Mouse (Mus musculus): ENCODE measurements around the gene Mcrip2. TPM values are rescaled to one million over a fixed set of nuclear protein-coding genes. Genes with fewer than 3 reads are reported as not detected.

Mcrip2 gene
- 15.9 and 17.0 TPM in 2 replicates for polyA plus RNA-seq (2014; fragmentation: Nextera tagmentation; extraction: Ambion mirVana)

DNA sequence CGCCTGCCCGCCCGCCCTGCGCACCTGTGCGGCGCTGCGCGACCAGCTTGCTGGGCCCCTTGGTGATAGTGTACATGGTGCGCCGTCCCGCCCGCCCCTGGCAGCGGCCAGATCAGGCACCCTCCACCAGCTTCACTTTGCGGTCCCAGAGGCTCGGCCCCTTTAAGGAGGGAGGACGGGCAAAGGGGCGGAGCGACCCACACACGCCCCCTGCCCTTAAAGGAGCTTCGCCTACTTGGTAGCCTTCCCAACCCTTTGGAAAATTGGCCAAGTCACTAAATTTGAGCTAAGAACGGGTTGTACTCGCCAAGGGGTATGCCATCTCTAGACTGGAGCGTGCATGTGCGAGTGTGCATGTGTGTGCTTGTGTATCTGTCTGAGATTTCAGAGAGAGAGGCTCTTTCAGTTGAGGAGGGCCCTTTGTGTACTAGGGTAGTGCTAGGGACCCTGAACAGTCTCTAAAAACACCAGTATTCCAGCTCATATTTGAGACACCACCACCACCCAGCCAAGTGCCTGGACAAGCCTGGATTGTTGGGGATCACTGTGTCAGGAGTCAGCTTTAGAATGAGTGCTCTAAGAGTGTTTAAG is at the start of gene Mcrip2:
Gene Mcrip2, minus strand, starts transcription at position 164 of the 591 bp plus-strand sequence.
- H3K36me3 ChIP-seq (ENCODE audit: control insufficient read depth, insufficient read depth, low read length) = no peaks in the 10 kb centered on the region
- ATAC-seq (peak; percentile 94), DNase-seq (ENCODE audit: low spot score) (peak; percentile 91)
- H3K9ac ChIP-seq (ENCODE audit: low read length) = peak within 1 kb of the TSS; percentile 69
- no peaks in the 10 kb centered on the region for H3K9me3 ChIP-seq (replicated peaks; ENCODE audit: control insufficient read depth, low read length)
- peaks cover 6% of the 10 kb centered on the region; the same call in 1 of the 2 replicates for H3K4me1 ChIP-seq (ENCODE audit: control insufficient read depth, insufficient read depth, low read length)
- H3K4me3 ChIP-seq (ENCODE audit: low read depth, low read length) = peak within 1 kb of the TSS; percentile 62
- H3K27me3 ChIP-seq (replicated peaks; ENCODE audit: control insufficient read depth, insufficient read depth, low read length) = no peaks in the 10 kb centered on the region
- peak within 1 kb of the TSS; percentile 55; the same call in 1 of the 2 replicates for H3K27ac ChIP-seq (ENCODE audit: low read depth, low read length)
- WGBS = 0% methylated on average over 24 of the region's 24 CpGs
- H3K4me2 ChIP-seq (ENCODE audit: low read length) = peak within 1 kb of the TSS; percentile 99

DNA sequence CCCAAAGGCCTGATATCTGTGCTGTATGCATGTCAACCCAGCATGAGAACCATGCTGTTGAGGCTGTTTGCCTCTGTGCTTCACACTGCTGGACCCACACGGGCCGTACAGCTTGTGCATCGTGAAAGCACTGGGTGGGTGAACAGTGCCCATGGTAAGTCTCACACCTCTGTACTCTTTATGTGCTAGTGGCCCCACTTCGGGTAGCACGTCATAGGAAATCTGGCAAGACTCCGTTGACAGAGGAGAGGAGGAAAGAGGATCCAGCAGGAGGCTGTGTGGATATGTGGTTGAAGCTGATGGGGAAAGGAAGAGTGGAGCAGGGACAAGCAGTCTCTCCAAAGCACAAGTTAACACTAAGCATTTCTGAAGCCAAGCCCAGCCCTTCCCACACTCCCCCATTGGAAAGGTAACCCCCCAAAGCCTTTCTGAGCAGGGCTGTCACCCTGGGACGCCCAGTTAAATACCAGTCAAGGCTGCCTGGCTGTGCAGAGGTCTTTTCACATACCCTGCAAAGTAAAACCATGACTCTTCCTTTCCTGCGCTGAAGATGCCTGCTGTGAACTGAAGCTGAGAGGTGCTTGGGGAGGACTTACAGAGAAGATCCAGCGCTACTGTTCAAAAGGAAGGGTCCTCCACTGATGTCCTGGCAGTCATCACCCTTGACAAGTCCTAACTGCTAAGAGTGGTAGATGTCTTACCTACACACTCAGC is 49.6 kb upstream of the Mcrip2 start:
- H3K36me3 ChIP-seq (ENCODE audit: control insufficient read depth, insufficient read depth, low read length) = peaks cover 11% of the 10 kb centered on the region; the same call in 1 of the 2 replicates
- no peak overlapping the region for H3K27ac ChIP-seq (ENCODE audit: low read depth, low read length)
- 85% methylated on average over 9 of the region's 9 CpGs for WGBS
- ATAC-seq (no peak), DNase-seq (ENCODE audit: low spot score) (no peak)
- no peaks in the 10 kb centered on the region for H3K9me3 ChIP-seq (replicated peaks; ENCODE audit: control insufficient read depth, low read length)
- H3K27me3 ChIP-seq (replicated peaks; ENCODE audit: control insufficient read depth, insufficient read depth, low read length) = no peaks in the 10 kb centered on the region
- H3K9ac ChIP-seq (ENCODE audit: low read length) = peak overlapping the region; percentile 87
- peak overlapping the region; percentile 95 for H3K4me3 ChIP-seq (ENCODE audit: low read depth, low read length)
- peaks cover 13% of the 10 kb centered on the region for H3K4me1 ChIP-seq (ENCODE audit: control insufficient read depth, insufficient read depth, low read length)
- peak overlapping the region; percentile 87 for H3K4me2 ChIP-seq (ENCODE audit: low read length)

DNA sequence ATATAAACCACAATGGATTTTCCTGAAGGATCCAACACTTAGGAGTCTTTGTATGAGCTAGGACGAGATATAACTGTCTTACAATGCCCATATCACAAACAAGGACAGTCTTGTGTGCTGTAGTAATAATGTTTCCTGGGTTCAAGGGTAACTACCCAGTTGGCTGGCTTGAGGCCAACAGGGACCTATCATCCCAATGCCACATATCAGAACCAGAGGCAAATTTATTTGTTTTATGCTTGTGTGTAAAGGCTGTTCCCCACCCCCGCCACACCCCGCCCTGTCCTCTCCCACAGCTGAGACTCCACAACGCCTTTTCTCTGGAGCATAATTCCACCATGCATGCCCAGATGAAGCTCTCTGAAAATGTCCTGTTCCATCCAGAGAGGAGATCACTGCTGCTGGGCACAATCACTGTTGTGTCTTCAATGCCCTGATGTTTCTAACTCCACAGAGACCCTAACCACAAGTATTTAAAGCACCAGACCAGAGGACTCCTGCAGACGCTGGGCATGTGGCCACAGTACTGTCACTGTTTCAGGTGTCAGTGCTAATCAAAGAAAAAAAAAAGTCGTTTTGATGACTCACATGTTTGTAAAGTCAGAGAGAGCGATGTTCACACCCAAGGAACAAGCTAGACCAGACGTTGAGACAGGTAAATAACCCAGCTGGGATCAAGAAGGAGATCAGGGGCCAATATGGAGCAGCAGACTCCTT is 48.5 kb upstream of the Mcrip2 start:
- Histone ChIP-seq H3K27me3 (replicated peaks; ENCODE audit: control insufficient read depth, insufficient read depth, low read length) (no peaks in the 10 kb centered on the region), H3K27ac (ENCODE audit: low read depth, low read length) (no peak overlapping the region), H3K36me3 (ENCODE audit: control insufficient read depth, insufficient read depth, low read length) (peaks cover 14% of the 10 kb centered on the region; the same call in 1 of the 2 replicates), H3K4me2 (ENCODE audit: low read length) (no peak overlapping the region), H3K9me3 (replicated peaks; ENCODE audit: control insufficient read depth, low read length) (no peaks in the 10 kb centered on the region), H3K9ac (ENCODE audit: low read length) (no peak overlapping the region; the same call in 1 of the 2 replicates), H3K4me3 (ENCODE audit: low read depth, low read length) (no peak overlapping the region), H3K4me1 (ENCODE audit: control insufficient read depth, insufficient read depth, low read length) (peaks cover 13% of the 10 kb centered on the region)
- no peak for ATAC-seq
- WGBS = 83% methylated on average over 8 of the region's 8 CpGs
- no peak for DNase-seq (ENCODE audit: low spot score)

GRCm38 (mm10) chr17:25914295-25914694 is 45.7 kb upstream of the Mcrip2 start:
- peaks cover 10% of the 10 kb centered on the region for H3K4me1 ChIP-seq (ENCODE audit: control insufficient read depth, insufficient read depth, low read length)
- H3K4me2 ChIP-seq (ENCODE audit: low read length) = no peak overlapping the region
- H3K36me3 ChIP-seq (ENCODE audit: control insufficient read depth, insufficient read depth, low read length) = peaks cover 14% of the 10 kb centered on the region; the same call in 1 of the 2 replicates
- H3K9me3 ChIP-seq (replicated peaks; ENCODE audit: control insufficient read depth, low read length) = no peaks in the 10 kb centered on the region
- no peak overlapping the region for H3K9ac ChIP-seq (ENCODE audit: low read length)
- ATAC-seq = no peak
- H3K4me3 ChIP-seq (ENCODE audit: low read depth, low read length) = no peak overlapping the region
- no peaks in the 10 kb centered on the region for H3K27me3 ChIP-seq (replicated peaks; ENCODE audit: control insufficient read depth, insufficient read depth, low read length)
- WGBS = 90% methylated on average over 4 of the region's 4 CpGs
- no peak overlapping the region for H3K27ac ChIP-seq (ENCODE audit: low read depth, low read length)
- no peak for DNase-seq (ENCODE audit: low spot score)

- H3K36me3 ChIP-seq (ENCODE audit: control insufficient read depth, insufficient read depth, low read length) = peaks cover 14% of the 10 kb centered on the region; the same call in 1 of the 2 replicates
- 88% methylated on average over 1 of the region's 1 CpGs for WGBS
- no peaks in the 10 kb centered on the region for H3K9me3 ChIP-seq (replicated peaks; ENCODE audit: control insufficient read depth, low read length)
- H3K9ac ChIP-seq (ENCODE audit: low read length) = no peak overlapping the region
- DNase-seq (ENCODE audit: low spot score) (no peak), ATAC-seq (no peak)
- no peak overlapping the region for H3K27ac ChIP-seq (ENCODE audit: low read depth, low read length)
- no peak overlapping the region for H3K4me3 ChIP-seq (ENCODE audit: low read depth, low read length)
- no peak overlapping the region for H3K4me2 ChIP-seq (ENCODE audit: low read length)
- no peaks in the 10 kb centered on the region for H3K27me3 ChIP-seq (replicated peaks; ENCODE audit: control insufficient read depth, insufficient read depth, low read length)
- peaks cover 10% of the 10 kb centered on the region for H3K4me1 ChIP-seq (ENCODE audit: control insufficient read depth, insufficient read depth, low read length)
Measured at GRCm38 (mm10) chr17:25913877-25914275, 45.3 kb upstream of the Mcrip2 start.

DNA sequence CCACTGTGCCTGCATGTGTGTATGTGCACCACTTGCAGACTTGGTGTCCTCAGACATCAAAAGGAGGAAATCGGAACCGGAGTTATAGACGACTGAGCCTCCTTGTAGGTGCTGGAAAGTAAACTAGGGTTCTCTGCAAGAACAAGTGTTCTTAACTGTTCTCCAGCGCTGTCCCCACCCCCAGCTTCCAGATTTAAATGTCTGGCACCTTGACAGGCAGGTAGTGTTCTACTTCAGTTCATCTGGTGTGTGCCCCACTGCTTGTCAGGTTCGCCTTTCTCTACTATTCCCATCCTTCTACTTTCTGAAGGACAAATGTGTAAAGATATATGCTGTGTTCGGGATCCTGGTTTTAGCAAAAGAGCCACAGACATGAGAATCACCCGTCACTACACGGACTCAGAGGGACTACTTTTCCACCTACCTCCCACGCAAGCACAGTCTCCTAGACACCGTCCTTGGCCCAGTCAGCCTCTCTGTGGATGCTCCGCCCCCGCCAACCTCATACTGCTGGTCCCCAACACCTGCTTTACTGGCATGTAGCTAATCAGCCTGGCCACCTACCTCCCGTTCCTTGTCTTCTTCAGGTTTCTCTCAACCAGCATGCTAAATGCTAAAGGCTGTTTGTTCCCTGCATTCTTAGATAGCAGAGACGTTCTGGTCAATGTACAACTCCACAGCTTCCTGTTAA is 44.8 kb upstream of the Mcrip2 start:
- no peak overlapping the region for H3K27ac ChIP-seq (ENCODE audit: low read depth, low read length)
- no peak overlapping the region for H3K9ac ChIP-seq (ENCODE audit: low read length)
- no peak overlapping the region for H3K4me2 ChIP-seq (ENCODE audit: low read length)
- H3K36me3 ChIP-seq (ENCODE audit: control insufficient read depth, insufficient read depth, low read length) = peaks cover 14% of the 10 kb centered on the region; the same call in 1 of the 2 replicates
- H3K4me3 ChIP-seq (ENCODE audit: low read depth, low read length) = no peak overlapping the region
- no peaks in the 10 kb centered on the region for H3K27me3 ChIP-seq (replicated peaks; ENCODE audit: control insufficient read depth, insufficient read depth, low read length)
- 90% methylated on average over 14 of the region's 14 CpGs for WGBS
- no peak for DNase-seq (ENCODE audit: low spot score)
- no peak for ATAC-seq
- H3K9me3 ChIP-seq (replicated peaks; ENCODE audit: control insufficient read depth, low read length) = no peaks in the 10 kb centered on the region
- H3K4me1 ChIP-seq (ENCODE audit: control insufficient read depth, insufficient read depth, low read length) = peaks cover 5% of the 10 kb centered on the region

- H3K4me1 ChIP-seq (ENCODE audit: control insufficient read depth, insufficient read depth, low read length) = no peaks in the 10 kb centered on the region
- WGBS = 90% methylated on average over 4 of the region's 4 CpGs
- H3K4me2 ChIP-seq (ENCODE audit: low read length) = no peak overlapping the region
- no peak overlapping the region for H3K27ac ChIP-seq (ENCODE audit: low read depth, low read length)
- ATAC-seq = no peak
- H3K36me3 ChIP-seq (ENCODE audit: control insufficient read depth, insufficient read depth, low read length) = peaks cover 11% of the 10 kb centered on the region; the same call in 1 of the 2 replicates
- no peaks in the 10 kb centered on the region for H3K27me3 ChIP-seq (replicated peaks; ENCODE audit: control insufficient read depth, insufficient read depth, low read length)
- H3K9me3 ChIP-seq (replicated peaks; ENCODE audit: control insufficient read depth, low read length) = no peaks in the 10 kb centered on the region
- DNase-seq (ENCODE audit: low spot score) = no peak
- H3K9ac ChIP-seq (ENCODE audit: low read length) = no peak overlapping the region
- H3K4me3 ChIP-seq (ENCODE audit: low read depth, low read length) = no peak overlapping the region
Measured at GRCm38 (mm10) chr17:25911816-25912215, 43.3 kb upstream of the Mcrip2 start.

GRCm38 (mm10) chr17:25907640-25908039 is 39.1 kb upstream of the Mcrip2 start:
- no peaks in the 10 kb centered on the region for H3K9me3 ChIP-seq (replicated peaks; ENCODE audit: control insufficient read depth, low read length)
- no peaks in the 10 kb centered on the region for H3K27me3 ChIP-seq (replicated peaks; ENCODE audit: control insufficient read depth, insufficient read depth, low read length)
- H3K36me3 ChIP-seq (ENCODE audit: control insufficient read depth, insufficient read depth, low read length) = 0 out of 2 replicates have a peak, but pooled peaks cover 5% of the 10 kb centered on the region
- 92% methylated on average over 2 of the region's 2 CpGs for WGBS
- no peak overlapping the region for H3K9ac ChIP-seq (ENCODE audit: low read length)
- no peak overlapping the region for H3K27ac ChIP-seq (ENCODE audit: low read depth, low read length)
- no peak for ATAC-seq
- no peak for DNase-seq (ENCODE audit: low spot score)
- no peak overlapping the region for H3K4me3 ChIP-seq (ENCODE audit: low read depth, low read length)
- no peak overlapping the region for H3K4me2 ChIP-seq (ENCODE audit: low read length)
- H3K4me1 ChIP-seq (ENCODE audit: control insufficient read depth, insufficient read depth, low read length) = no peaks in the 10 kb centered on the region

Measured in forebrain, embryonic 14.5 days (tissue).